Mouse (Mus musculus) spleen, adult 2 months (tissue): ENCODE measurements around the gene Slco4a1. TPM values are rescaled to one million over a fixed set of nuclear protein-coding genes. Genes with fewer than 3 reads are reported as not detected.

Source experiments
- DNase-seq, 2 experiments: peaks; one replicate each; pipeline versions ENCODE4 v3.0.0 to v3.0.0-alpha.2; 2012 to 2021; ENCODE audit warnings: low spot score in 2 of 2, low read depth in 1 of 2
- H3K27ac ChIP-seq: fragments of 200-500 bp; 2 replicates; pipeline ENCODE4 v1.5.1; 2012; ENCODE audit warnings: low read length, inconsistent platforms; ENCODE audit not compliant: insufficient read depth
- H3K27me3 ChIP-seq: fragments of 200-500 bp; 2 replicates; pipeline ENCODE4 v1.6.1; 2012; ENCODE audit warnings: mild to moderate bottlenecking, moderate library complexity, low read length, inconsistent platforms; ENCODE audit not compliant: control insufficient read depth, insufficient read depth
- H3K36me3 ChIP-seq: fragments of 200-500 bp; 2 replicates; pipeline ENCODE4 v1.6.1; 2012; ENCODE audit warnings: mild to moderate bottlenecking, low read length, inconsistent platforms; ENCODE audit not compliant: control insufficient read depth, insufficient read depth
- H3K4me1 ChIP-seq: fragments of 200-500 bp; 2 replicates; pipeline ENCODE4 v1.6.1; 2011; ENCODE audit warnings: inconsistent platforms; ENCODE audit not compliant: control insufficient read depth, insufficient read depth, insufficient read length
- H3K4me3 ChIP-seq: fragments of 200-500 bp; 2 replicates; pipeline ENCODE4 v1.5.1; 2011; ENCODE audit warnings: mild to moderate bottlenecking, inconsistent platforms; ENCODE audit not compliant: insufficient read depth, insufficient read length; ENCODE audit errors: extremely low read depth
- CTCF ChIP-seq: fragments of 200-500 bp; IDR thresholded peaks from 2 replicates; pipeline ENCODE4 v1.5.1; 2011; ENCODE audit warnings: mild to moderate bottlenecking, inconsistent platforms; ENCODE audit not compliant: insufficient read depth, insufficient read length, insufficient replicate concordance; ENCODE audit errors: extremely low read depth
- POLR2A ChIP-seq: fragments of 200-500 bp; IDR thresholded peaks from 2 replicates; pipeline ENCODE4 v1.6.1; 2011; ENCODE audit warnings: low read depth, low read length, inconsistent platforms
- WGBS: fragments of 180-500 bp; shearing (Covaris S2); methylation state at CpG from one replicate; pipeline ENCODE4 v1.1.7; 2018; 5-methylcytosine and 5-hydroxymethylcytosine counted together
- polyA plus RNA-seq: library from polyadenylated mRNA; depleted of rRNA; stranded (reverse); fragments of >200 nt; gene quantifications from 2 replicates; pipeline ENCODE4 v1.2.3, GENCODE M21; 2012

Gene Slco4a1
- polyA plus RNA-seq, 1 experiment, result 8.1 TPM

DNA sequence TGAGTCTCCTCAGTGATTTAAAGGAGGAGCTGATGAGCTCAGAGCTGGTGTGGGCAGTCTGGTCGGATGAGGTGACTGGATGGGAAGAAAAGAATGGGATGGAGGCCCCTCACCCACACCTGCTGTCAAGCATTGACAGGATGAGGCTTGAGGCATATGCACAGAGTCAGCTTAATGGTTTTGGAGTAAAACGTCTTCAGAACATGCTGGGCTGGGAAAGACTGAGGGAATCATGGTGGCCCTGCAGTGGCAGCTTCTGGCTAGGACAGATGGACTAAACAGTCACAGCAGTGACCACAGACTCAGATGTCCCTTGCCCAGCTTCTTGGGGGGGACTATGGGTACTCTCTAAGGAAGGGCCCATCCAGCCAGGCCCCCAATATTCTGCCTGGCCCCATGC lies 30.9 kb upstream of the Slco4a1 start:
- Histone ChIP-seq H3K27me3 (no peaks in the 10 kb centered on the region), H3K36me3 (no peaks in the 10 kb centered on the region), H3K27ac (no peak overlapping the region), H3K4me3 (no peak overlapping the region), H3K4me1 (no peaks in the 10 kb centered on the region)
- no peak for DNase-seq
- WGBS, result 82% methylated on average over 2 of the region's 2 CpGs
- no peak for TF ChIP-seq CTCF
- no peak for TF ChIP-seq POLR2A

DNA sequence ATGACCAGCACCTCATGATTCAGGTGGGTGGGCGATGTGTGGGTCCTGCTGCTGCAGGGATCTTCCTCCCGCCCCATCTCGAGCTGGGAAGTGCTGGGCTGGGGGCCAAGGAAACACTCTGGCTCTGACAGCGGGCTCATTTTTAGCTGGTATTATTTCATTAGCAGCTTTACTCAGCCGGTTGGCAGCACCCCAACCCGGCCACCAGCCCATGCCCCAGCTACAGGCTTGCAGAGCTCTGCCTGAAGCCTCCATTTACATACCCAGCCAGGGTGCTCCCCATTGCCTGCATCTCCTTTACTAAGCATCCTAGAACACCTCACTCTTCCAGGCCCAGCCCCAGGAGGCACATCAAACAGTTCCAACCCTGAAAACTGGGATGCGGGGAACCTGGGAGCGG lies 29.0 kb upstream of the Slco4a1 start:
- no peak overlapping the region for H3K27ac ChIP-seq
- H3K4me1 ChIP-seq, result no peaks in the 10 kb centered on the region
- 92% methylated on average over 8 of the region's 8 CpGs for WGBS
- no peak for TF ChIP-seq POLR2A
- TF ChIP-seq CTCF, result no peak
- no peak for DNase-seq
- no peaks in the 10 kb centered on the region for H3K36me3 ChIP-seq
- no peaks in the 10 kb centered on the region for H3K27me3 ChIP-seq
- H3K4me3 ChIP-seq, result no peak overlapping the region

DNA sequence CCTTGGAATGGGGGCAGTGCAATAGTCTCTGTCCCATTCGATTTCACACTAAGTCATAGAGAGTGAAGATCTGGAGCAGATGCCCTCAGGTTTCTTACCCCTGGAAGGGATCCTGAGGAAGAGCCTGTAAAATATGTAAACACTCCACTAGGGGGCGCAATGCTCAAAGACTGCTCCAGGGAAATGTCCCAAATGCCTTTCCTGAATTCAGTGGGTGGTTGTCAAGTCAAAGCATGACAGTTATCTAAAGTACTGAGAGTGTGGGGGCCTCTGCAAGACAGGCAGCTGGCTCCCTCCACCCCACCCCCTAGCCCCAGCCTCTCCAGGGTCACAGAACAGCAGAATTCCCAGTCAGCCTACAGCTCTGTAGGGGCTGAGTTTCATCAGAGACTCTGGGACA lies 27.7 kb upstream of the Slco4a1 start:
- Histone ChIP-seq H3K4me1 (0 out of 2 replicates have a peak, but pooled peaks cover 2% of the 10 kb centered on the region), H3K27ac (no peak overlapping the region), H3K36me3 (no peaks in the 10 kb centered on the region), H3K27me3 (no peaks in the 10 kb centered on the region), H3K4me3 (no peak overlapping the region)
- DNase-seq, result no peak
- TF ChIP-seq CTCF (no peak), POLR2A (no peak)
- WGBS, result 38% methylated on average over 2 of the region's 2 CpGs

DNA sequence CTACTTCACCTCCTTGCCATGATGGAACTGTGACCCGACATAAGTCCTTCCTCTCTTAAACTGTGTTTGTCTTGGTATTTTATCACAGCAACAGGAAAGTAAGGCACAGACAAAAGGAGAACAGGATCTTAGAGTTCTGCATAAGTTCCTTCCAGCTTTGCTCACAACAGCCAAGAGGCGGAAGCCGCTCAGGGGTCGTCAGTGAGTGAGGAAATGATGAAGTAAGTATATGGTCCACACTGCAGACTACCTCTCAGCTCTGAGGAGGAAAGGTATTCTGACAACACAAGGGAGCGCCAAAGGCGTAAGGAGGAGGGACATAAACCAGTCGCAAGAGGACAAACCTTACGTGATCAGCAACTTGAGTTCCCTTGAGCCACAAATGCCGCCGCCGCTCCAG lies 25.4 kb upstream of the Slco4a1 start:
- TF ChIP-seq CTCF (no peak), POLR2A (no peak)
- H3K27ac ChIP-seq, result no peak overlapping the region
- no peaks in the 10 kb centered on the region for H3K36me3 ChIP-seq
- 0 out of 2 replicates have a peak, but pooled peaks cover 2% of the 10 kb centered on the region for H3K4me1 ChIP-seq
- no peak for DNase-seq
- no peaks in the 10 kb centered on the region for H3K27me3 ChIP-seq
- 57% methylated on average over 11 of the region's 11 CpGs for WGBS
- no peak overlapping the region for H3K4me3 ChIP-seq

DNA sequence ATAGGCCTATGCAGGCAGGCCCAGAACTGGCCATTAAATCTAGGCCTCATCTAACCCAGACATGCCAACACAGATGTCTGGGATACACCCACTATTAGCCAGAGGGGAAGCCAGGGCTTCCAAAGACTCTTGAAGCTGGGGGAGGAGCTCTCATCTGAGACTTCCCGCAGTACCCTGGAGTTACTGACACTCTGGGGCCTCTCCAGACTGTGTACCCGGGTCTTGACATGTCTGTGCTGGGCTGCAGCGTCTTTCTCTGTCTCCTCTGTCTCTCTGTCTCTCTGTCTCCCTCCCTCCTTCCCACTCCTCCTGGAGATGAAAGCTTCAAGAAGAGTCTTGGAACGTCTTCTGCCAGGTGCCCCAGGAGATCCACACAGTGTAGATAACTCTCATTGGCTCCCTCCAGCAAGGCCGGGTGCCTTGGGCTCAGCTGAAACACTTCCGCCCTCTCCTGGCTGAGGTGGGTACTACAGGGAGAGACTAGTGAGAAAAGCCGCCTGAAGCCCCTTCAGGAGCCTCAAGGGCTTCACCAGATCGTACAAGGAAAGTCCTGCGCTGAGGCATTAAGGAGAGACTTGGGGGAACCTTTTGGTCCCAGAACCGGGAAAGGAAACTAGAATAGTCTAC lies 23.9 kb upstream of the Slco4a1 start:
- H3K4me3 ChIP-seq, result no peak overlapping the region
- WGBS, result 31% methylated on average over 10 of the region's 10 CpGs
- no peaks in the 10 kb centered on the region for H3K36me3 ChIP-seq
- peaks cover 7% of the 10 kb centered on the region; the same call in 1 of the 2 replicates for H3K4me1 ChIP-seq
- TF ChIP-seq CTCF (peak; percentile 84; the same call in 1 of the 2 replicates), POLR2A (no peak)
- no peak overlapping the region for H3K27ac ChIP-seq
- DNase-seq, result peak; percentile 35 to 75
- H3K27me3 ChIP-seq, result no peaks in the 10 kb centered on the region

DNA sequence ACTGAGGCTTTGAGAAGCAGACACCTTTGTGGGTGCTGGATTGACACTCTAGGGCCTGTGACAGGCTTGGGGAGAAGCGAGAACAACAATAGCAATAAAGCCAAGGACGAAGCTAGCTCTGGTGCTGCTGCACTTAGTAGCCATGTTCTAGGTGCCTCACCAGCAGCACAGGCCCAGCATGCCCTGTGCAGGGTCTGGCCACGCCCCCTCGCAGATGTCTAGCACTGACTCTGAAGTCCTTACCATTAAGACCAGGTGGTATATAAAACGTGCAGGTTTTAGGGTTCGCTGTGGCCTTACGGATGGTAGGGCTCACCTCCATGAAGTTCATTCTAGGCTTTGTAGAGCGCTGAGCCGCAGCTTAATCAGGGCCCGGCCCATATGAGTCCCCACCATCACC lies 23.3 kb upstream of the Slco4a1 start:
- no peak overlapping the region for H3K27ac ChIP-seq
- no peaks in the 10 kb centered on the region for H3K27me3 ChIP-seq
- DNase-seq, result no peak
- H3K4me3 ChIP-seq, result no peak overlapping the region
- H3K4me1 ChIP-seq, result peaks cover 12% of the 10 kb centered on the region; the same call in 1 of the 2 replicates
- no peaks in the 10 kb centered on the region for H3K36me3 ChIP-seq
- TF ChIP-seq CTCF, result no peak
- TF ChIP-seq POLR2A, result no peak
- WGBS, result 76% methylated on average over 10 of the region's 10 CpGs

DNA sequence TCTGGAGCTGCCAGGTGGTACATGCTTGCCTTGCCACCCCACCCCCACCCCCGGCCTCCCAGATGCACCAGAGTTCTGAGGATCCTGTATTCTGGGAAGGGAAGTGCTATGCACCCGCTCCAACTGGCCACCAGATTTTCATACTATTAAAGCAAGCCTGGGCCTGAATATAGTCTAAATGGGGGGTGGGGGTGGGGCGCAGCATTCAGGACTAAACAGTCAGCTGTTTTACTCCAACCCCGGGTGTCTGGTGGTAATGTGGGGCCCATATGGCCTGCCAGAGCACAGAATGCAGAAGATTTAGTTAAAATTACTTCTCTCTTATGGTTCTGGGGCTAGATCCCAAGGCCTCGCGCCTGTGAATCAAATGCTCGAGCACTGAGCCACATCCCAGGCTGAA lies 22.7 kb upstream of the Slco4a1 start:
- no peak for DNase-seq
- 51% methylated on average over 7 of the region's 7 CpGs for WGBS
- Histone ChIP-seq H3K27me3 (no peaks in the 10 kb centered on the region), H3K36me3 (no peaks in the 10 kb centered on the region), H3K4me3 (no peak overlapping the region), H3K27ac (no peak overlapping the region), H3K4me1 (peaks cover 18% of the 10 kb centered on the region; the same call in 1 of the 2 replicates)
- TF ChIP-seq POLR2A (no peak), CTCF (no peak)
